Mouse (Mus musculus) intestine, embryonic 15.5 days (tissue): ENCODE measurements around the gene Zswim1. TPM values are rescaled to one million over a fixed set of nuclear protein-coding genes. Genes with fewer than 3 reads are reported as not detected.

ENCODE experiments used
- ATAC-seq: fragments of 200-750 bp; cut with Nextera tagmentation; 2 replicates; pipeline ENCODE4 v1.8.0; 2017; ENCODE audit warnings: moderate TSS enrichment, moderate library complexity
- H3K27ac ChIP-seq: fragments of 300-500 bp; sonication (generic); 2 replicates; pipeline ENCODE4 v1.5.1; 2015; ENCODE audit warnings: mild to moderate bottlenecking, inconsistent platforms
- H3K27me3 ChIP-seq: fragments of 300-500 bp; sonication (generic); replicated peaks from 2 replicates; pipeline ENCODE4 v1.6.1; 2015; ENCODE audit warnings: inconsistent platforms
- H3K36me3 ChIP-seq: fragments of 300-500 bp; sonication (generic); 2 replicates; pipeline ENCODE4 v1.6.1; 2015; ENCODE audit warnings: inconsistent platforms
- H3K4me1 ChIP-seq: fragments of 300-500 bp; sonication (generic); replicated peaks from 2 replicates; pipeline ENCODE4 v1.6.1; 2015; ENCODE audit warnings: inconsistent platforms
- H3K4me2 ChIP-seq: fragments of 300-500 bp; sonication (generic); replicated peaks from 2 replicates; pipeline ENCODE4 v1.6.1; 2015; ENCODE audit warnings: mild to moderate bottlenecking, inconsistent platforms
- H3K4me3 ChIP-seq: fragments of 300-500 bp; sonication (generic); replicated peaks from 2 replicates; pipeline ENCODE4 v1.5.1; 2015; ENCODE audit warnings: inconsistent platforms
- H3K9ac ChIP-seq: fragments of 300-500 bp; sonication (generic); 2 replicates; pipeline ENCODE4 v1.6.1; 2015; ENCODE audit warnings: inconsistent platforms
- H3K9me3 ChIP-seq: fragments of 300-500 bp; sonication (generic); 2 replicates; pipeline ENCODE4 v1.6.1; 2016; ENCODE audit warnings: inconsistent platforms
- WGBS: fragments of 180-500 bp; shearing (Covaris S2); methylation state at CpG from one replicate; pipeline ENCODE4 v1.1.7; 2015; 5-methylcytosine and 5-hydroxymethylcytosine counted together
- polyA plus RNA-seq: library from polyadenylated mRNA; unstranded; fragments of >200 nt; fragmentation: Nextera tagmentation; extraction: Ambion mirVana; gene quantifications from 2 replicates; pipeline ENCODE4 v1.2.1, GENCODE M21; 2015

The Zswim1 gene
- polyA plus RNA-seq, result 13.5 TPM in 2 replicates

DNA sequence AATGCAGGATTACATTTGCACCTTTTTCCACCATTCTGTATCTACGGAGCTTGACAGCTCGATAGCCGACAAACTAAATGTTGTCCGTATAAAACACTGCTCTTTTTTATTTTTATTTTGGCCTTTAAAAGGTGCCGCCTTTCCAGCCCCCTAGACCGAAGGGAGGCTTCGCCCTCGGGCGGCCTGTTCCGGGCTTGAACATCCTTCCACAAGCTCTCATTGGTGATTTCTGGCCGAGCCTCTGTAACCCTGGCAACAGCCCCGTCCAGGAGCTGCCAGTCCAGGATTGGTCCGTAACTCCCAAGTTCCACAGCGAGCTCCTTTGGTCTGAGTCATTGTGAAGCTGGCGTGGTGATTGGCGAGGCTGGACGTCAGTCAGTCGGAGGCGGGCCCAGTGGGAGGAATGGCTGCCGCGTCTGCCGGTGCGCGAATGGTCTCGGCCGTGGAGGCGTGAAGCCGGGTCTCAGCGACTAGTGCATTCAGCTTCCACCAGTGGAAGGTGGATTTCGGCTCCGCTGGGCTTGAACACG lies at the start of gene Zswim1:
Gene Zswim1 (plus strand): TSS at position 51 of the 530 bp plus-strand sequence.
- Histone ChIP-seq H3K9ac (peak within 1 kb of the TSS; percentile 58), H3K27ac (peak within 1 kb of the TSS; percentile 25; the same call in 1 of the 2 replicates), H3K4me2 (peak within 1 kb of the TSS; percentile 71), H3K36me3 (peaks cover 16% of the 10 kb centered on the region), H3K27me3 (no peaks in the 10 kb centered on the region), H3K9me3 (no peaks in the 10 kb centered on the region), H3K4me3 (peak within 1 kb of the TSS; percentile 56), H3K4me1 (peaks cover 9% of the 10 kb centered on the region)
- 2% methylated on average over 32 of the region's 32 CpGs for WGBS
- peak; percentile 100 for ATAC-seq

DNA sequence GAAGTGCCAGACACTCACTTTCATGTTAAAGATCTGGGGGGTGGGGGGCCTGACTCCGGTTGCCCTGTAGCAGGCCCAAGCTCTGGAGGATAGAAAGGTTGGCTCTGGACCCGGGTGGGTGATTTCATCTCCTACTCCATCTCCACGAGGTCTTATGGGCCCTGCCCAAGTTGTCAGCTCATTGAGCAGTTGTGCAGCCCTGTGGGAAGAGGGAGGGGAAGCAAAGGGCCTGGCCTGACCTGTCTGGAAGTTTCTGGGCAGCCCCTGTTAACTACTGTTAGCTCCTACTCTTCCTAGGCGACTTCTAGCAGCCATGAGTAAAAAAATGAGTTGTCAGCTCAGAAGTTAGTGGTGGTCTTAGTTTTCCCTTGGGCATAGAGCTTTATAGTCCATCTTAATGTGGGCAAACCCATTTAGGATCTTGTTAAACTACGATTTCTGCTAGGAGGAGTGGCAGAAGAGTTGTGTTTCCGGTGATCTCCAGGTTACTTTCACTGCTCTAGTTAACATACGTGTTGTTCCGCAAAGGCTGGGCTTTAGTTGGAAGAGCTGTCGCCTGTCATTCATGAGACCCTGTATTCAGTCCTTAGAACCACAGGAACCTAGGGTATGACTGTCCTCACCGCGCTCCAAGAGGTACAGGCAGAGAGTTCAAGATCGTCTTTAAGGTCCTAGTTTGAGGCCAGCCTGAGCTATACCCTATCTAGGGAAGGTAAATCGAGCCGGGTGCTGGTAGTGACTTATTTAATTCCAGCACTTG lies 49.1 kb upstream of the Zswim1 start:
- H3K36me3 ChIP-seq, result peaks cover 2% of the 10 kb centered on the region
- H3K27ac ChIP-seq, result 0 out of 2 replicates have a peak overlapping the region, but pooled peaks have one; percentile 22
- 74% methylated on average over 14 of the region's 14 CpGs for WGBS
- H3K4me3 ChIP-seq, result no peak overlapping the region
- H3K4me2 ChIP-seq, result no peak overlapping the region
- no peak for ATAC-seq
- no peak overlapping the region for H3K9ac ChIP-seq
- H3K9me3 ChIP-seq, result no peaks in the 10 kb centered on the region
- H3K27me3 ChIP-seq, result no peaks in the 10 kb centered on the region
- H3K4me1 ChIP-seq, result peaks cover 20% of the 10 kb centered on the region

DNA sequence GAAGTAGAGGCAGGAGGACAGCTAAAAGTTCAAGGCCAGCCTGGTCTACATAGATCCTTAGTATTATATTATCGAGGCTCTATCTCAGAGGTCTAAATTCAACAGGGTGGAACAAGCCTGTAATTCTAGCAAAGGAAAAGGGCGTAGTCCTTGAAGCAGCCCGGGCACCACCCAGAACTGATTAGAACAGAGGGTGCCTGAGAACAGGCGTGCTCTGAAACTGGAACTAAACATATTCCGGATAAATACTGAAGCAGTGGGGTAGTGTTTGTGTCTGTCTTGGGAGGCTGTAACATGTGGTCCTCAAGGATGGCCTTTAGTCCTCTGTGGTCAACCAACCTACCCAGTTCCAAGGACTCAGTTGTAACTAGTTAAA lies 48.5 kb upstream of the Zswim1 start:
- no peak overlapping the region for H3K4me3 ChIP-seq
- 72% methylated on average over 5 of the region's 5 CpGs for WGBS
- H3K9ac ChIP-seq, result no peak overlapping the region
- peaks cover 20% of the 10 kb centered on the region for H3K4me1 ChIP-seq
- H3K36me3 ChIP-seq, result peaks cover 2% of the 10 kb centered on the region
- no peaks in the 10 kb centered on the region for H3K9me3 ChIP-seq
- H3K4me2 ChIP-seq, result no peak overlapping the region
- no peak; the same call in 1 of the 2 replicates for ATAC-seq
- H3K27ac ChIP-seq, result peak overlapping the region; percentile 22; the same call in 1 of the 2 replicates
- no peaks in the 10 kb centered on the region for H3K27me3 ChIP-seq

- Histone ChIP-seq H3K4me1 (peaks cover 11% of the 10 kb centered on the region), H3K9ac (no peak overlapping the region), H3K9me3 (no peaks in the 10 kb centered on the region), H3K4me2 (no peak overlapping the region), H3K27me3 (no peaks in the 10 kb centered on the region), H3K27ac (no peak overlapping the region), H3K36me3 (peaks cover 2% of the 10 kb centered on the region), H3K4me3 (no peak overlapping the region)
- 71% methylated on average over 6 of the region's 6 CpGs for WGBS
- ATAC-seq, result no peak
These were observed 46.4 kb upstream of the Zswim1 start for GRCm38 (mm10) chr2:164776130-164776529.

DNA sequence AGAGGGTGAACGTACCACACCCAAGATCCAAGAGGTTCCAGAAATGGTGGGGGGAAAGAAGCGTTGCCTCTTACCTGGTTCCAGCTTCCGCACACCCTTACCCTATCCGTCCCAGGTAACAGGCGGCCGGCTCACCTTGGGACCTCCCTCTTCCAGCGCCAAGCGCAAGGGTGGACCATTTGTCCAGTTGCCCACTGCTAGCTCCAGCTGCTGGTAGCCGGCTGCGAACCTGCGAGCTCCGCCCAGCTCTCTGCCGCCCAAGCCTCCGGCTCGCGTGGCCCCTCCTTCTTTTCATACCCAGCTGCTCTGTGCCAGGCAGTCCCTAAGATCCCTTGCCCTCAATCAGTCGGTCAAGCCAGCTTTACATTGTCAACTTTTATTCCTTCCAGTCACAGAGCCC lies 45.7 kb upstream of the Zswim1 start:
- no peaks in the 10 kb centered on the region for H3K9me3 ChIP-seq
- H3K9ac ChIP-seq, result no peak overlapping the region
- H3K27ac ChIP-seq, result no peak overlapping the region
- no peak for ATAC-seq
- H3K4me3 ChIP-seq, result no peak overlapping the region
- H3K27me3 ChIP-seq, result no peaks in the 10 kb centered on the region
- no peak overlapping the region for H3K4me2 ChIP-seq
- H3K36me3 ChIP-seq, result no peaks in the 10 kb centered on the region
- peaks cover 5% of the 10 kb centered on the region for H3K4me1 ChIP-seq
- 53% methylated on average over 17 of the region's 17 CpGs for WGBS

DNA sequence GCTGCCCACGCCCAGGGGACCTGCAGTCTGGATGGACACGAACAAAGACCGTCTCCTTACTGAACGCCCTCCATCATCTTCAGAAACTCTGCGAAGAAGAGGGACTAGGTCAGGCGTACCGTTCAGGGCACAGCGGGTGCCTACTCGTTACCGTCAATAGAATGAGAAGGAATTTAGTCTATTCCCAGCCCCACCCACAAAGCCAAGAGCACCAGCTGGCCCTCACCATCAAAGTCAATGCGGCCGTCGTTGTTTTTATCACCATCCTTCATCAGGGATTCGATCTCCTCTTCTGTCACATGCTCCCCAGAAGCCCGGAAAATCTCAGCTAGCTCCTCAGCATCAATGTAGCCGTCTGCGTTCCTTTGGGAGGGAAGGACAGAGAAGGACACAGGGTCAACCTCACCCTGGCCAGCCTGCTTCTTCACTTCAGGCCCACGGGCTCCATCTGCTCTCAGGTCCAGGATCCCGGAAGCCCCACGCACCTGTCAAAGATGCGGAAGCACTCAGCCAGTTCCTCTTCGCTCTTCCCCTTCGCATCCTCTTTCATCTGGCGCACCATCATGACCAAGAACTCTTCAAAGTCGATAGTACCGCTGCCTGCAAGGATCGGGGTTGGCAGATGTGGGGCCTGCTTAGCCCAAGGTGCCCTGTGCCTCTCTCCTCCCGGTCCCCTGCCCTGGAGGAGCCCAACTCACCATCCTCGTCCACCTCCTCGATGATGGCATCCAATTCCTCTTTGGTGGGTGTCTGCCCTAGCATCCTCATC lies 45.1 kb upstream of the Zswim1 start:
- H3K36me3 ChIP-seq, result no peaks in the 10 kb centered on the region
- ATAC-seq, result no peak
- no peak overlapping the region for H3K27ac ChIP-seq
- H3K27me3 ChIP-seq, result no peaks in the 10 kb centered on the region
- no peak overlapping the region for H3K9ac ChIP-seq
- no peaks in the 10 kb centered on the region for H3K9me3 ChIP-seq
- no peak overlapping the region for H3K4me3 ChIP-seq
- H3K4me2 ChIP-seq, result no peak overlapping the region
- H3K4me1 ChIP-seq, result no peaks in the 10 kb centered on the region; the same call in 1 of the 2 replicates
- WGBS, result 84% methylated on average over 30 of the region's 30 CpGs

- Histone ChIP-seq H3K4me3 (no peak overlapping the region), H3K27ac (no peak overlapping the region), H3K4me1 (no peaks in the 10 kb centered on the region; the same call in 1 of the 2 replicates), H3K36me3 (no peaks in the 10 kb centered on the region), H3K9me3 (no peaks in the 10 kb centered on the region), H3K9ac (no peak overlapping the region), H3K27me3 (no peaks in the 10 kb centered on the region), H3K4me2 (no peak overlapping the region)
- WGBS, result 90% methylated on average over 11 of the region's 11 CpGs
- no peak for ATAC-seq
These were observed 44.5 kb upstream of the Zswim1 start for GRCm38 (mm10) chr2:164778015-164778287.

DNA sequence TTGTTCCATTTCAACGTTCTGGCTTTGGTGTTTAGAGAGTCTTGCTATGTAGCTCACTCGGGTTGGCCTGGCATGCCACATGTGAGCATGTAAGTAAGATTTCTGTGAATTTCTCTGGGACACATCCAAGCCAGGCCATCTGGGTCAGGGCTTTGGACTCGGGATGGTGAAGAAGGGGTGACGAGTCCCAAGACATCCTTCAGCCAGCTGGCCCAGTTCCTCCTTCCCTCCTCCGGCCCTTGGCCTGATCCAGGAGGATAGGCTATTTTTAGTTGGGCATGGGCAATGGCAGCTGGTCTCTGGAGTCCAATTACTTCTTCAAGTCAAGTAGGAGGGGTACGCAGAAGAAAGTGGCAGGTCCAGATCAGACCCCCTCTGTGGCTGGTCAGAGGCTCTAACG lies 43.7 kb upstream of the Zswim1 start:
- Histone ChIP-seq H3K27ac (no peak overlapping the region), H3K27me3 (no peaks in the 10 kb centered on the region), H3K9ac (no peak overlapping the region), H3K36me3 (no peaks in the 10 kb centered on the region), H3K4me2 (no peak overlapping the region), H3K4me1 (no peaks in the 10 kb centered on the region), H3K9me3 (no peaks in the 10 kb centered on the region), H3K4me3 (no peak overlapping the region)
- 75% methylated on average over 7 of the region's 7 CpGs for WGBS
- ATAC-seq, result no peak

DNA sequence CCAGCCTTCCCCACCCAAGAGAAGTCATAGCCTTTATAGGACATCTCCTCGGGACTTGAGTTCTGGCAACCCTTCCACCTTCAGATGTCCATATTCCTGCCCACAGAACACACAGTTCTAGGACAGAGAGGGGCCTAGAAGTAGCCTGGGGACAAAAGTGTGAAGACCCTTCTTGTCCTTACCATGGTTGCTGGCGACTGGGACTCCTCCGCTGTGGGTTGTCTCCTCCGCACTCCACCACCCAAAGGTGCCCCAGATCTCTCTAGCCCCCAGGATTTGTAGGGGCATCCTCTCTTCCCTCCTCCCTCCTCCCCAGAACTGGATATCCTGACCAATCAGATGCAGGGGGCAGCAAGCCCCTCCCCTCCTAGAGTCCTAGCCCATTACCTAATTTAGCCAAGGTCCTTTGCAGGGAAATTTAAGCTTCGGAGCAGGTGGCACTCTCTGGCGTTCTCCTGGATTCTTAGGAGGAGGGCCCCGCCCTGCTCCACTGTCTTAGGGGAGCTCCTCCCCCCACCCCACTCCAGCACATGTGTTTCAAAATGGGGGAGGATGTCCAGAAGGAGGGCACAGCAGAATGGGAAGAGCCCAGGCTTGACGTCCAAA lies 42.9 kb upstream of the Zswim1 start, which contains the start of gene Tnnc2:
Gene Tnnc2 (minus strand): TSS at position 487 of the 606 bp plus-strand sequence.
- ATAC-seq, result no peak

GRCm38 (mm10) chr2:164781876-164782275 lies 40.6 kb upstream of the Zswim1 start:
- H3K27ac ChIP-seq, result no peak overlapping the region
- peaks cover 10% of the 10 kb centered on the region for H3K4me1 ChIP-seq
- H3K9me3 ChIP-seq, result no peaks in the 10 kb centered on the region
- no peaks in the 10 kb centered on the region for H3K27me3 ChIP-seq
- ATAC-seq, result no peak
- H3K36me3 ChIP-seq, result no peaks in the 10 kb centered on the region
- H3K4me2 ChIP-seq, result no peak overlapping the region
- H3K9ac ChIP-seq, result no peak overlapping the region
- 74% methylated on average over 4 of the region's 4 CpGs for WGBS
- H3K4me3 ChIP-seq, result no peak overlapping the region

More for the DNA sequence above, 42.9 kb upstream of the Zswim1 start, which contains the start of gene Tnnc2:
- no peaks in the 10 kb centered on the region for H3K27me3 ChIP-seq
- no peaks in the 10 kb centered on the region for H3K9me3 ChIP-seq
- H3K27ac ChIP-seq, result no peak within 1 kb of the TSS
- no peak within 1 kb of the TSS for H3K4me2 ChIP-seq
- no peaks in the 10 kb centered on the region for H3K36me3 ChIP-seq
- H3K4me1 ChIP-seq, result peaks cover under 1% of the 10 kb centered on the region; the same call in 1 of the 2 replicates
- no peak within 1 kb of the TSS for H3K9ac ChIP-seq
- no peak within 1 kb of the TSS for H3K4me3 ChIP-seq
- 62% methylated on average over 8 of the region's 8 CpGs for WGBS

DNA sequence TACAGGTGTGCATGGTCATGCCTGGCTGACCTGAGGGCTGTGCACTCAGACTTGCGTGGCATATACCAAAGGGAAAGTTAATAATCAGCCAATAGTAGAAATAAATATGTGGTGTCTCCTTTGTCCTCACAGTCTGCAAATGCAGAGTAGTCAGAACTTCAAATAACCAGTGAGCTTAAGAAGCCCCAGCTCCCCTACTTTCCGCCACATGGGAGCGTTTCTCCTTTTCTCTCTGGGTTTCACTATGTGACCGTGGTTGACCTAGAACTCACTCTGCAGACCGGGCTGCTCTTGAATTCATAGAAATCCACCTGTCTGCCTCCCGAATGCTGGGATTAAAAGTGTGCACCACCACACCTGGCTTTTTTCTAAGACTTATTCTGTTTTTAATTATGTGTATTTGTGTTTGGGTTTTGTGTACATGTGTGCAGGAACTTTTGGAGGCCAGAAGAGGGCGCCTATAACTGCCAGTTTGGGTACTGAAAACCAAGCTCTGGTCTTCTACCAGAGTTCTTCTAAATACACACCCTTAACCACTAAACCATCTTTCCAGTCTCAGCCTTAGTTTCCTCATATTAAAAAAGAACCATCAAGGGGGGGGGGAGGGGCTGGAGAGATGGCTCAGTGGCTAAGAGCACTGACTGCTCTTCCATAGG lies 38.4 kb upstream of the Zswim1 start:
- no peaks in the 10 kb centered on the region for H3K27me3 ChIP-seq
- H3K4me3 ChIP-seq, result no peak overlapping the region
- 72% methylated on average over 7 of the region's 7 CpGs for WGBS
- H3K36me3 ChIP-seq, result no peaks in the 10 kb centered on the region
- H3K27ac ChIP-seq, result no peak overlapping the region
- no peak for ATAC-seq
- H3K9ac ChIP-seq, result no peak overlapping the region
- H3K9me3 ChIP-seq, result no peaks in the 10 kb centered on the region
- peaks cover 18% of the 10 kb centered on the region for H3K4me1 ChIP-seq
- peak overlapping the region; percentile 86; the same call in 1 of the 2 replicates for H3K4me2 ChIP-seq
